Mouse (Mus musculus) spleen, postnatal 36 days (tissue): Measurements from ENCODE around the gene Fat3.

ENCODE experiments used
- DNase-seq, 2 experiments: peaks; one replicate each; pipeline ENCODE4 v3.0.0; 2022; ENCODE audit warnings: low spot score in 2 of 2, mixed read lengths in 1 of 2

Gene Fat3

GRCm38 (mm10) chr9:16501186-16501711 is at the start of gene Fat3:
Gene Fat3, minus strand, starts transcription at chr9:16501285.
- DNase-seq, result no peak

GRCm38 (mm10) chr9:16532884-16533283 is 31.8 kb upstream of the Fat3 start:
- no peak for DNase-seq

DNA sequence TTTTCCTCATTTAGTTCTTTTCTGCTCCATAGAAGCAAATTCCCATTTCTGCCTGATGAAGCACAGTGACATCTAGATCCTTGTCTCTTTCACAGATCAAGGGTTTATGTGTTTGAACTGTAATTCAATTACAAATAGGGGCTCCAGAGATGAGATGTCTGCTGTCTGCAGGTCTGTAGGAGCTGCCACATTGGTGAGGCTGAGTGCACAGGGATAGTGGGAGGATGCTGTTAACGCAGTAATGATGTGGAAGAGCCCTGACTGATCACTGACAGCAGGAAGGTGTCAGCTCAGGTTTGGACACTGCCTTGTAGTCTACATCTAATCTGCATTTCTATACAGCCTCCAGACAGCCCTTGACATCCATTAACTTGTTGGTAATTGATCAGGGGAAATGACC is 16.5 kb upstream of the Fat3 start:
- DNase-seq, result no peak

DNA sequence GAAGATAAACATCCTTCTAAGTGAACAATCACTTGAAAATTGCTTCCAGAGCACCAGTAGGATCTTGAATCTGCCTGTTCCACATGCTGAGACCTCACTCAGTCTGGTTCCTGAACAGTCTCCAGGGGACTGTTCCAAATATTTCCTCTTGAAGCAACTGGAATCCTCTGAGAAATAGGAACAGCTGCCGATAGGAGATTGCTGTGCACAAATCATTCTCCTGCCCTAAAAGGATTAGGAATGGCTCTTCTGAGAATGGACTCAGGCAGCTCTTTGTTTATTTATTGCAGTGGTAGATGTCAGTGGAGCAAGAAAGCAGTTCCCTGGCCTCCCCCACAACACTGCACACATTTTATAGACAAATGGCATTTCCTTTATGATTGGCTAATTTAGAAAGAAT is 10.9 kb upstream of the Fat3 start:
- no peak for DNase-seq

DNA sequence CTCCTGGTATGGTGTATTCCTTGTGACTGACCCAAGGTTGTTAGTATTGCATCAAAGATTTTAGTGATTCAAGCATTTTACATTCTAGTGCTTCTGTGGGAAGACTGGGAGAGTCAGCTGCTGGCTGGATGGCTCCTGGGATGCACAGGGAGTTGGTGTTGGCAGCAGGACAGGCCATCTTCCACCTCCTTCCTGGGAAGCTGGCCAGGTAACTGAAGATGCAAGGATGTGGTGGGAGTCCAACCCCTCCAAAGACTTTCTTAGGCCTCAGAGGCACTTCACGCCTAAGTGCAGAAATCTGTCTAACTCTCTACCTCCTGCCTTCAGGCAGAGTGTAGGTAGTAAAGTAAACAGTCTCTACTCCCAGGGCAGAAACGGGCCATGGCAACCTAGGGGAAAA is 2.7 kb upstream of the Fat3 start:
- DNase-seq, result no peak

GRCm38 (mm10) chr9:16502673-16503343 is 1.7 kb upstream of the Fat3 start:
- DNase-seq, result no peak

DNA sequence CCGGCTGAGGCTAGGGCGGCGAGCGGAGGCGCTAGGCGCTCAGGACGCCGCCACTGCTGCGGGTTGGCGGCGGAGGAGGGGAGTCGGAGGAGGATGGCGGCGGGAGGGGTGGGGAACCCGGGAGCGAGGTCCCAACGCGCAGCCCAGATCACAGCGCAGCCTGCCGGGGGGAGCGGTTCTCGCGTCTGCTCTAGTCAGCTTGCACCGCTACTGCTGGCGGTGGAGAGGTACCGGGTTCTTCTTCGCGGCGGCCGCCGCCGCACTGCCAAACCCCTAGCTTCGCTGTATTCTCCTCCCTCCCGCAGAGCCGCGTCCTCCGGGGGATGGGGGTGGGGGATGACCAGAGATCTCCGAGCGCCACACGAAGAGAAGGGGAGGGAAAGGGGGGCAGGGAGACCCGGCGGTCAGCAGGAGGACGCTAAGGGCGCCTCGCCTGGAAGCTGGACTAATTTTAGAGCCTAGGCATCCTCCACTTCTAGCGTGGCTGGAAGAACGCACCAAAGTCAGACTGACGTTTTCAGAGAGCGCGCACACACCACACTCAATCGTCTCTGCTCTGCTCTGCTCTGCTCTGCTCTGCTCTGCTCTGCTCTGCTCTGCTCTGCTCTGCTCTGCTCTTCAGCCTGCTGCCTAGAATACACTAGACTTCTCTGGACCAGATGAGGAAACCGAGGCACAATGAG is 1.0 kb upstream of the Fat3 start:
- DNase-seq, result no peak

DNA sequence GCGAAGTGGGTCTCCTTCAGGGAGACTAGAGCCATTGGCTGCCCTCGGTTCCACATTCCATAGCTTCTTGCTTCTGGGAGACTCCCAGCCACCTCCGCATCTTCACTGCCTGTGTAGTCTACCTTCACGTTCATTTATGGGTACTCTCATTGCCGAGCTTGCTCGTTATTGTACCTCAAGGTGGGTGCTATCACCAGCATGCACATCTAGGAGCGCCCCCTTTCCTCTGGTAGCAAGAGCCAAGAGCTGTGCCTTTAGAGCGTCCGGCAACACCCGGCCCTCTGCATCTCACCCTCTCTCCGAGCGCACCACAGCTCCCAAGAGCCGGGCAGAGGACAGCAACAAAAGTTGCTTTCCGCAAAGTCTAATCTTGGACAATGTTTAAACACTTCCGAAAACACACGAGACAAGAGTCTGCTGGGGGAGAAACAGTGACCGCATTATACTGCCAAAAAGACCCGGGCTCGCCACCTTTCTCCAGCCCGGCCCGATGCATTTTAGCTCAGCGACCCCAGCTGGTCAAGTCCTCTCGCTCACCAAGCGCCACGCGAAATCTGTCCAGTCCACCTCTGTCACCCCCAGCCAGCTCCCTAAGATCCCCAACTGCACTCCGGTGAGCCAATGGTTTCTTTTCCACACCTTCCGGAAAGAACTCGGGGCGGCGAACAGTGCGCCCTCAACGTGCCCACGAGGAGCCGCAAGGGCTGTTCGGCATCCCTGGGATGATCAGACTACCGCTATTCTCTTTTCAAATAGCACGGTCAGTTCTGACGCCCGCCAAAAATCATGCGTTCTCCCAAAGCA is 501 bp downstream of the Fat3 start:
- DNase-seq, result no peak

DNA sequence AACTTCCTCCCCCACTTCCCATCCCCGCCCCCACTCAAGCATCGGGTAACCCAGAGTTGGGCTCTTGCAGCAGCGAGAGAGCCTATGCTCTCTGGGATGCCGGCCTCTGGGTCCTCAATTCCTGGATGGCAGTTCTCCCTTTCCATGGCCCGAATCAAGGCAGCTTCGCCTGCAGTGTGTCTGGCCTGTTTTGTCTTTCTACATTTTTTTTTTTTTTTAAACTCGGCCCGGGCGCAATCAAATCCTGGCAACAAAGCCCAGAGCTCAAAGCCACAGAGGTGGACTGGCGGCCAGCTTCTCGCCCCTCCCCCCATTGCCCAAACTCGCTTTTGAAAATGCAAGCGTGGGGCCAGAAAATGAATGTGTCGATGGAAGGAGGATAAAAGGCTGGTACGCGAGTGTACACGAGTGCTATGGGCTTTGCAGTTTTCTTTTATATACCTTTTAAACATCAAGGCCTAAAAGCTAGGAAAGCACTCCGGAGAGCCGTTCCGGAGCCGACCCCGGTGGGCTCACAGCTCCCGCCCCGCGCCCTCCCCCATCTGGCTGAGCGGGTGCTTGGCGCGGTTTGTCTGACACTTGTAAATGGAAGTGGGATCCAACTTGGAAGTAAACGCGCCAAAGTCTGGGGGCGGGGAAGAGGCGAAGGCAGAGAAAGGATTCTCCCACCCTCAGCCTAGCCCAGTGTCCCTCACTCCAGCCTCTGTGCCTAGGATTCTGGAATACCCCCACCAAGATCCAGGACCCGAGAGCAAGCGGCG is 1.3 kb downstream of the Fat3 start:
- DNase-seq, result no peak

- no peak for DNase-seq
Measured at GRCm38 (mm10) chr9:16498876-16499275, 2.2 kb downstream of the Fat3 start.

DNA sequence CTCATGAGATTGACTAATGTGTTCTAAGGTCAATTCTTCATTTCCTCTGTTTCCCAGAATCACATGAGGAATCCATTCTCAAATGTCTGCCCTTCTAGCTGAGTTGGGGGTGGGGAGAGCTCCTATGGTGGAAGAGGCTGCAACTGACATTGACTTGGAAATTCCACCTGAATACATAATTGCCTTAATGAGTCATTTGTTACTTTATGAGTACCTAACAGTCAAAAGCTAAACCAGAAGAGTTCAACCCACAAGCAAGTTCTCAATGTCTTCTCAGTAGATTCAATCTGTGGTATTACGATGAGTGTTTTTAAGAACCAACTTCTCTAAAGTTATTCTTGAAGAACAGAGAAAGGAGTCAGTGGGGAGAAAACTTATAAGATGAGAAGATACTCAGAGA is 3.7 kb downstream of the Fat3 start:
- no peak for DNase-seq

GRCm38 (mm10) chr9:16496331-16496730 is 4.8 kb downstream of the Fat3 start:
- DNase-seq, result no peak

- DNase-seq, result no peak
Measured at GRCm38 (mm10) chr9:16489661-16490060, 11.4 kb downstream of the Fat3 start.

DNA sequence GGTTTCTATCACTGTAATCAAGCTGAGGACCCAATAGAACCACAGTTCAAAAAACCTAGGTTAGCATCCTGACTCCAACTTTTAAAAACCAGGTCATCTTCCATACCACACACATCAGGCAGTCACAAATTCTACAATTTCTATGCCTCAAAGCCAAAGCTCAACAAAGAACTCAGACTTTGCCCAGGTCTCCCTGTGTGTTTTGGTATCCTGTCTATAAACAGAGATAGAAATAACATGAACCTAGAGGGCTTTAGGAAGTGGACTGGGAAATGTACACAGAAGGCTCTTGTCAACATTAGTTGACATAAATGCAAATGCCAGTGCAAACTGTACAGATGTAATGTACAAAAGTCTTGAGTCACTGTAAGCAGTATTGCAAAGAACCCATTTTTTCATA is 13.5 kb downstream of the Fat3 start:
- DNase-seq, result no peak

- DNase-seq, result no peak
Measured at GRCm38 (mm10) chr9:16486229-16486628, 14.9 kb downstream of the Fat3 start.

- no peak for DNase-seq
Measured at GRCm38 (mm10) chr9:16485173-16485572, 15.9 kb downstream of the Fat3 start.

GRCm38 (mm10) chr9:16484765-16485164 is 16.3 kb downstream of the Fat3 start:
- no peak for DNase-seq

- DNase-seq, result no peak
Measured at GRCm38 (mm10) chr9:16461491-16461890, 39.6 kb downstream of the Fat3 start.

- DNase-seq, result no peak
Measured at GRCm38 (mm10) chr9:16460591-16460990, 40.5 kb downstream of the Fat3 start.

DNA sequence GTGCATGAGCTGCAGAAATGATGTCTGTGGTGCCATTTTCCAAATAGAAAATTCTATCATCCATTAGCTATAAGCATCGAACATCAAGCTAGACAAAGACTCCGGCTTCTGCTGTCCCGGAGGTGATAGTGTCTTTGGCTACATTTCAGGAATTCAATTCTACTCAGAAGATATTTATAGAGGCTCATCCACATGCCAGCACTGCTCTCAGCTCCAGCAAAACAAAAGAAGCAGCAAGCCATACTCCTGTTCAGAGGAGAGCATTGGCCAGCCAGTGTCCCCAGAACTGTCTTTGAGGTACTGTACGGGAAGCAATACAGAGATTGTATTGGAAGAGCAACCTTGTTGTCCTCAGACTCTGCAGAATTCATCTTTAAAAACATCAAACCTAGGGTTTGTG is 59.2 kb downstream of the Fat3 start:
- no peak for DNase-seq

DNA sequence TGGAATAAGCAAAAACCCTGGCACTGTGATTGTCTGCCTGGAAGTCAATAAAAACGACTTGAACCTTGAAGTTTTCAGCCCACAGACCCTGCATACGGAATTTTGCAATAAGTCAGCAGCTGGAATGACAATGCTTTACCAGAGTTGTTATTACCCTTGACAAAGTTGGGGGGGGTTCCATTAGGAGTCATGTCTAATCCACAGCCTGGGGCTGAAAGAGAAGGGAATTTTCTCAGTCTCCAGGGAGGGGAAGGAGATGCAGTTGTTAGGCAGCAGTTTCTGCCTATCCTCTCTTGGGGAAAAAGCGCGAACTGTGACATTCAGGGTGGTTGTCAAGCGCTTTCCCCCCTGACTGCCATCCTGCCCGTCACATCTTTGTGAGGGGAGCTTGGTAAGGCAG is 60.4 kb downstream of the Fat3 start:
- no peak for DNase-seq

GRCm38 (mm10) chr9:16439941-16440340 is 61.1 kb downstream of the Fat3 start:
- no peak for DNase-seq
